Mouse (Mus musculus): Measurements from ENCODE around the gene R3hdm4. TPM values are rescaled to one million over a fixed set of nuclear protein-coding genes. Genes with fewer than 3 reads are reported as not detected.

R3hdm4 gene
- total and polyA plus RNA-seq, 3 experiments = 29.1 to 105 TPM; not detected in 1

DNA sequence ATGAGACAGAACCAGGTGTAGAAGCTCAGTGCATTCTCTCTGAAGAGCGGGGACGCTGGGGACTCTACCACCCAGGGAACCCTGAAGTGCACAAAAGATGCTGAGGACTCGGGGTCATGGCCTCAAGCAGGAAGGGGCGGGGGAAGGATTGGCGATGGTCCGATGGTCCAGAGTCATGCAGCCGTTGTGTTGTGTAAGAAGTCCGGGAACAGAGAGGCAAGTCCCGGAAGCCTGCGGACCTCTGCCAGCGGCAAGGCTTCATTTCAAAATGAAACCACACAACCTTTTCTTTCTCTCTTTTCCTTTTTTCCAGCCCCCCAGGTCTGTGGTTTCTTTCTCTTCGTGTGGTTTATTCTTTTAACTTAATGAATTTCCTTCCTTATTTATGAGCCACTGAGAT lies 43.3 kb downstream of the R3hdm4 start:
- Histone ChIP-seq H3K27me3 (ENCODE audit: control insufficient read depth in 1 of 2, insufficient read depth in 2 of 2, low read length in 2 of 2) (no peaks in the 10 kb centered on the region), H3K4me1 (ENCODE audit: control insufficient read depth in 1 of 2, insufficient read depth in 2 of 2, low read length in 2 of 2) (peaks cover 8 to 36% of the 10 kb centered on the region in 2 experiments; a peak in 3 of 4 replicates), H3K9ac (ENCODE audit: control insufficient read depth, low read depth, low read length, poor library complexity, severe bottlenecking) (peak overlapping the region; percentile 70), H3K36me3 (ENCODE audit: control insufficient read depth in 1 of 2, insufficient read depth in 2 of 2, low read length in 2 of 2) (peaks cover 0 to 14% of the 10 kb centered on the region in 2 experiments; a peak in 2 of 4 replicates), H3K9me3 (replicated peaks; ENCODE audit: insufficient read depth, low read length) (no peaks in the 10 kb centered on the region), H3K79me2 (ENCODE audit: control insufficient read depth, insufficient read depth, low read length, poor library complexity) (no peaks in the 10 kb centered on the region), H3K4me3 (ENCODE audit: control insufficient read depth in 1 of 2, insufficient read depth in 1 of 2, low read depth in 2 of 2, low read length in 2 of 2) (peak overlapping the region; percentile 43 to 56), H3K27ac (ENCODE audit: control insufficient read depth, low read depth, low read length) (peak overlapping the region; percentile 78)
- TF ChIP-seq USF1 (IDR thresholded peaks at IDR 0.05; ENCODE audit: low read depth, low read length) (no peak), ELF1 (IDR thresholded peaks at IDR 0.05; ENCODE audit: low read depth, low read length) (peak; percentile 45; the same call in 1 of the 2 replicates), TBP (IDR thresholded peaks at IDR 0.05; ENCODE audit: low read depth, low read length) (0 out of 2 replicates have a peak, but pooled peaks have one; percentile 42), EP300 (IDR thresholded peaks at IDR 0.05; ENCODE audit: low read depth in 1 of 2, low read length in 2 of 2) (0 out of 4 replicates have a peak, but pooled peaks of 1 of the 2 experiments have one; percentile 9), ETS1 (IDR thresholded peaks at IDR 0.05; ENCODE audit: low read depth, low read length) (peak; percentile 40; the same call in 1 of the 2 replicates)
- peak; percentile 69 for DNase-seq (ENCODE audit: low read depth, low spot score)

DNA sequence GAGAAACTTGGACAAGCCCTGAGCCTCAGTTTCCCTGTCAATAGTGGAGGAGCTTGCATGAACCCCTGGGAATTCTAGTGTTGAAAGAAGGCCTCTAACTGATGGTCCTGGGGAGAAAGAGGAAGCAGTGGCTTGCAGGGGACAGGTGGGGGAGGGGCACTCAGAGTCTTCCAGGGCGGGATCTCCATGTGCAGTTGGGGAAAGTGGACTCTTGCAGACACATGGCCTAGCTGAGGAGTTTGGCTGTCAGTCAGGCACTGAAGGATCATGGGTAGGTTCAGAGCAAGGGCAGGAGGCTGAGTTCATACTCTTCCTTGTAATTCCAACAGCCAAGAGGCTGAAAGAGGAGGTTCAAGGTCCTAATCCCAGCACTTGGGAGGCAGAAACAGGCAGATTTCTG lies 43.8 kb downstream of the R3hdm4 start:
- Histone ChIP-seq H3K4me1 (ENCODE audit: control insufficient read depth in 1 of 2, insufficient read depth in 2 of 2, low read length in 2 of 2) (peaks cover 8 to 35% of the 10 kb centered on the region in 2 experiments; a peak in 3 of 4 replicates), H3K4me3 (ENCODE audit: control insufficient read depth in 1 of 2, insufficient read depth in 1 of 2, low read depth in 2 of 2, low read length in 2 of 2) (peak overlapping the region; percentile 43 to 56), H3K9me3 (replicated peaks; ENCODE audit: insufficient read depth, low read length) (no peaks in the 10 kb centered on the region), H3K36me3 (ENCODE audit: control insufficient read depth in 1 of 2, insufficient read depth in 2 of 2, low read length in 2 of 2) (peaks cover 0 to 13% of the 10 kb centered on the region in 2 experiments; a peak in 2 of 4 replicates), H3K27ac (ENCODE audit: control insufficient read depth, low read depth, low read length) (peak overlapping the region; percentile 78), H3K79me2 (ENCODE audit: control insufficient read depth, insufficient read depth, low read length, poor library complexity) (no peaks in the 10 kb centered on the region), H3K9ac (ENCODE audit: control insufficient read depth, low read depth, low read length, poor library complexity, severe bottlenecking) (peak overlapping the region; percentile 70), H3K27me3 (ENCODE audit: control insufficient read depth in 1 of 2, insufficient read depth in 2 of 2, low read length in 2 of 2) (no peaks in the 10 kb centered on the region)
- peak; percentile 92 for DNase-seq (ENCODE audit: low read depth, low spot score)
- TF ChIP-seq TCF12 (IDR thresholded peaks at IDR 0.05; ENCODE audit: low read depth, low read length) (peak; percentile 49), MAZ (IDR thresholded peaks at IDR 0.05; ENCODE audit: low read depth, low read length) (peak; percentile 51; the same call in 1 of the 2 replicates), CTCF (IDR thresholded peaks at IDR 0.05 in 2 of 3, conservative IDR thresholded peaks at IDR 0.05 in 1 of 3; ENCODE audit: control insufficient read depth in 1 of 3, insufficient read depth in 1 of 3, low read depth in 2 of 3, low read length in 3 of 3, poor library complexity in 1 of 3, severe bottlenecking in 1 of 3) (no peak), UBTF (IDR thresholded peaks at IDR 0.05; ENCODE audit: borderline replicate concordance, insufficient read depth, low read depth, low read length) (no peak), TAL1 (IDR thresholded peaks at IDR 0.05; ENCODE audit: low read length) (no peak), ZC3H11A (IDR thresholded peaks at IDR 0.05; ENCODE audit: low read depth, low read length) (no peak), RCOR1 (IDR thresholded peaks at IDR 0.05; ENCODE audit: low read depth, low read length) (no peak), ZNF384 (IDR thresholded peaks at IDR 0.05; ENCODE audit: low read depth, low read length) (no peak), SMC3 (IDR thresholded peaks at IDR 0.05; ENCODE audit: low read depth, low read length) (no peak), HCFC1 (IDR thresholded peaks at IDR 0.05; ENCODE audit: low read depth, low read length) (peak; percentile 62), JUND (IDR thresholded peaks at IDR 0.05; ENCODE audit: low read depth, low read length) (no peak), ETS1 (IDR thresholded peaks at IDR 0.05; ENCODE audit: low read depth, low read length) (peak; percentile 56; the same call in 1 of the 2 replicates), POLR2A (IDR thresholded peaks at IDR 0.05; ENCODE audit: control insufficient read depth in 1 of 2, insufficient read depth in 1 of 2, low read depth in 1 of 2, low read length in 2 of 2, poor library complexity in 1 of 2) (peak; percentile 42 to 67; a peak in 2 of 4 replicates), POLR2AphosphoS5 (IDR thresholded peaks at IDR 0.05; ENCODE audit: borderline replicate concordance, low read depth, low read length) (no peak), MYC (IDR thresholded peaks at IDR 0.05; ENCODE audit: low read depth, low read length) (peak; percentile 97), ZMIZ1 (IDR thresholded peaks at IDR 0.05; ENCODE audit: low read depth, low read length) (no peak), NRF1 (IDR thresholded peaks at IDR 0.05; ENCODE audit: insufficient read depth, low read depth, low read length, poor library complexity, severe bottlenecking) (no peak), MEF2A (IDR thresholded peaks at IDR 0.05; ENCODE audit: extremely low read depth, insufficient replicate concordance, low read depth, low read length, poor library complexity, severe bottlenecking) (no peak), MYB (IDR thresholded peaks at IDR 0.05; ENCODE audit: low read depth, low read length) (no peak), EP300 (IDR thresholded peaks at IDR 0.05; ENCODE audit: low read depth in 1 of 2, low read length in 2 of 2) (peak; percentile 58 to 64), USF2 (IDR thresholded peaks at IDR 0.05; ENCODE audit: borderline replicate concordance in 1 of 2, insufficient read depth in 1 of 2, low read depth in 1 of 2, low read length in 2 of 2) (no peak), CHD2 (IDR thresholded peaks at IDR 0.05; ENCODE audit: low read length) (peak; percentile 77), RAD21 (IDR thresholded peaks at IDR 0.05; ENCODE audit: low read depth, low read length) (no peak), MAFK (IDR thresholded peaks at IDR 0.05; ENCODE audit: borderline replicate concordance, low read depth, low read length) (no peak), NELFE (IDR thresholded peaks at IDR 0.05; ENCODE audit: low read depth, low read length) (peak; percentile 38; the same call in 1 of the 2 replicates), KAT2A (conservative IDR thresholded peaks at IDR 0.05; ENCODE audit: low read depth, low read length) (no peak), ELF1 (IDR thresholded peaks at IDR 0.05; ENCODE audit: low read depth, low read length) (peak; percentile 50; the same call in 1 of the 2 replicates), CHD1 (IDR thresholded peaks at IDR 0.05; ENCODE audit: low read depth, low read length) (no peak)

Measured in MEL (cell line).